Mouse (Mus musculus): ENCODE data around the gene Slc7a3. TPM values are rescaled to one million over a fixed set of nuclear protein-coding genes. Genes with fewer than 3 reads are reported as not detected.

The Slc7a3 gene
- not detected for polyA plus RNA-seq (2017; shearing (Covaris generic))

GRCm38 (mm10) chrX:101085920-101086319 lies at the start of gene Slc7a3:
Gene Slc7a3, minus strand, starts transcription at chrX:101086020.

DNA sequence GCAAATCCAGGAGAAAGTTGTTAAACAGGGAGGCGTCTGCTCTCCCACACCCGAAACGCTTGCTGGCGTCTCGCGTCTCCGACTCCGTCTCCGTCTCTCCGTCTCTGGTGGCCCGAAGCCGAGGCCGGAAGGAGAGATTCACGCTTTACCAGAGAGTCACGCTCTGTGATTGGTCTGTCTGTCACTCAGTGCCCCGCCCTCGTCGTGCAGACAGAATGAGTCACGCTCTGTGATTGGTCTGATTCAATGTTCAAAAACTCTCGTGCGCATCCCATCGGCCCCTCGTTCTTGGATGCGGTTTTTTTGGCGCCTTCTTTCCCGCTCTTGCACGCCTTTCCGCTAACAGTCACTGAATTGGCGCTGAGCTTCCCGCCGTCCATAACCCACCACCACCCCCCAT lies 26.3 kb downstream of the Slc7a3 start, which contains the start of gene Tex11:
Gene Tex11, minus strand, starts transcription at position 127 of the 400 bp plus-strand sequence.

Other genes starting within 250 kb of the Slc7a3 start
- not detected for gene Tex11, start 26.4 kb downstream of the Slc7a3 start, polyA plus RNA-seq (2017; shearing (Covaris generic))
- 10 to 100 TPM; 49.0 to 62.8 TPM for gene Snx12, start 136.5 kb upstream of the Slc7a3 start, polyA plus RNA-seq (2017; shearing (Covaris generic))
- 1 to 10 TPM; 2.2 TPM for gene Foxo4, start 168.5 kb upstream of the Slc7a3 start, polyA plus RNA-seq (2017; shearing (Covaris generic))
- 1 to 10 TPM; 2.3 to 4.0 TPM for gene Gm614, start 178.0 kb upstream of the Slc7a3 start, polyA plus RNA-seq (2017; shearing (Covaris generic))
- 1,000 to 10,000 TPM; 1,270 to 1,829 TPM for gene Il2rg, start 182.2 kb upstream of the Slc7a3 start, polyA plus RNA-seq (2017; shearing (Covaris generic))
- gene Gm20489, start 183.0 kb upstream of the Slc7a3 start, polyA plus RNA-seq (2017; shearing (Covaris generic)) = not detected
- 10 to 100 TPM; 52.0 to 84.8 TPM for gene Med12, start 188.0 kb upstream of the Slc7a3 start, polyA plus RNA-seq (2017; shearing (Covaris generic))
- gene Nlgn3, start 213.1 kb upstream of the Slc7a3 start, polyA plus RNA-seq (2017; shearing (Covaris generic)) = under 1 TPM in 1 of 2 experiments, not detected in 1; 0.28 TPM

All from activated CD4-positive, CD25-positive, alpha-beta regulatory T cell (primary cell).